Mouse (Mus musculus) forebrain, embryonic 15.5 days (tissue): ENCODE data around the gene Rbsn. TPM values are rescaled to one million over a fixed set of nuclear protein-coding genes. Genes with fewer than 3 reads are reported as not detected.

Experiments
- ATAC-seq: fragments of 200-750 bp; cut with Nextera tagmentation; replicated peaks from 2 replicates; pipeline ENCODE4 v1.8.0; 2017; ENCODE audit warnings: mild to moderate bottlenecking, moderate TSS enrichment, moderate library complexity
- H3K27ac ChIP-seq: fragments of 300-500 bp; sonication (generic); replicated peaks from 2 replicates; pipeline ENCODE4 v1.5.1; 2015; ENCODE audit warnings: mild to moderate bottlenecking, inconsistent platforms
- H3K27me3 ChIP-seq: fragments of 300-500 bp; sonication (generic); 2 replicates; pipeline ENCODE4 v1.6.1; 2015; ENCODE audit warnings: inconsistent platforms
- H3K36me3 ChIP-seq: fragments of 300-500 bp; sonication (generic); 2 replicates; pipeline ENCODE4 v1.6.1; 2015; ENCODE audit warnings: mild to moderate bottlenecking, inconsistent platforms
- H3K4me1 ChIP-seq: fragments of 300-500 bp; sonication (generic); 2 replicates; pipeline ENCODE4 v1.6.1; 2015; ENCODE audit warnings: inconsistent platforms
- H3K4me2 ChIP-seq: fragments of 300-500 bp; sonication (generic); replicated peaks from 2 replicates; pipeline ENCODE4 v1.6.1; 2015; ENCODE audit warnings: mild to moderate bottlenecking, inconsistent platforms
- H3K4me3 ChIP-seq: fragments of 300-500 bp; sonication (generic); 2 replicates; pipeline ENCODE4 v1.5.1; 2015; ENCODE audit warnings: mild to moderate bottlenecking, inconsistent platforms
- H3K9ac ChIP-seq: fragments of 300-500 bp; sonication (generic); replicated peaks from 2 replicates; pipeline ENCODE4 v1.6.1; 2015; ENCODE audit warnings: mild to moderate bottlenecking, inconsistent platforms
- H3K9me3 ChIP-seq: fragments of 300-500 bp; sonication (generic); 2 replicates; pipeline ENCODE4 v1.6.1; 2016; ENCODE audit warnings: inconsistent platforms
- WGBS: fragments of 180-500 bp; shearing (Covaris S2); methylation state at CpG from one replicate; pipeline ENCODE4 v1.1.7; 2015; ENCODE audit warnings: mixed read lengths; 5-methylcytosine and 5-hydroxymethylcytosine counted together
- polyA plus RNA-seq: library from polyadenylated mRNA; unstranded; fragments of >200 nt; fragmentation: Nextera tagmentation; extraction: Ambion mirVana; gene quantifications from 2 replicates; pipeline ENCODE4 v1.2.1, GENCODE M21; 2015

Rbsn gene
- polyA plus RNA-seq, 1 experiment from 2014 or later: 36.0 TPM

GRCm38 (mm10) chr6:92153774-92154173 lies 61.0 kb downstream of the Rbsn start:
- no peak for ATAC-seq
- Histone ChIP-seq H3K27me3 (no peaks in the 10 kb centered on the region), H3K4me3 (no peak overlapping the region), H3K27ac (no peak overlapping the region), H3K4me1 (no peaks in the 10 kb centered on the region), H3K36me3 (peaks cover 71% of the 10 kb centered on the region), H3K9me3 (no peaks in the 10 kb centered on the region), H3K9ac (no peak overlapping the region), H3K4me2 (no peak overlapping the region)
- WGBS: 95% methylated on average over 1 of the region's 1 CpGs

GRCm38 (mm10) chr6:92145881-92146280 lies 68.8 kb downstream of the Rbsn start:
- no peak for ATAC-seq
- H3K9ac ChIP-seq: no peak overlapping the region

More at GRCm38 (mm10) chr6:92145881-92146280, 68.8 kb downstream of the Rbsn start:
- 77% methylated on average over 4 of the region's 4 CpGs for WGBS
- Histone ChIP-seq H3K27me3 (no peaks in the 10 kb centered on the region), H3K9me3 (no peaks in the 10 kb centered on the region), H3K4me2 (no peak overlapping the region), H3K4me1 (no peaks in the 10 kb centered on the region), H3K36me3 (peaks cover 25% of the 10 kb centered on the region), H3K4me3 (no peak overlapping the region), H3K27ac (no peak overlapping the region)

Other genes starting within 250 kb of the Rbsn start
- gene Fgd5, start 236.0 kb downstream of the Rbsn start, polyA plus RNA-seq: 6.9 and 7.1 TPM in 2 replicates
- gene Nr2c2, start 123.5 kb downstream of the Rbsn start, polyA plus RNA-seq: 40.8 and 44.9 TPM in 2 replicates
- gene Mrps25, start 30.9 kb downstream of the Rbsn start, polyA plus RNA-seq: 58.5 and 63.2 TPM in 2 replicates
- 4.1 and 10.7 TPM in 2 replicates for gene Trh, start 29.7 kb upstream of the Rbsn start, polyA plus RNA-seq